Mouse (Mus musculus) lung, adult 2 months (tissue): ENCODE data around the gene Bclaf1.

ENCODE experiments used
- CTCF ChIP-seq: fragments of 200-500 bp; IDR thresholded peaks from 2 replicates; pipeline ENCODE4 v1.5.1; 2011; ENCODE audit warnings: mild to moderate bottlenecking, low read length, control low read depth; ENCODE audit not compliant: insufficient read depth
- POLR2A ChIP-seq: fragments of 200-500 bp; IDR thresholded peaks from 2 replicates; pipeline ENCODE4 v1.6.1; 2011; ENCODE audit warnings: low read depth, mild to moderate bottlenecking, control low read depth, low read length, borderline replicate concordance; ENCODE audit errors: extremely low read depth

- TF ChIP-seq CTCF = no peak
- no peak for TF ChIP-seq POLR2A
These were observed 66.9 kb downstream of the Bclaf1 start for GRCm38 (mm10) chr10:20379071-20379735.
